Comparison of ENCODE assay signal across 14 mouse cellular contexts in genomic region chr1:79637768-79638167, GRCm38 (mm10). TPM values are rescaled to one million over a fixed set of nuclear protein-coding genes. Genes with fewer than 3 reads are reported as not detected.
"Had no signal": no experiment of that assay in that cellular context is flagged by ENCODE, and none has a peak within 500 bp of the region (broad histone marks: within the 10 kb centered on the region; RNA-seq: fewer than 3 reads in every experiment).

No protein-coding gene starts in this region.

- H3K4me2 ChIP-seq: intestine, embryonic 15.5 days; kidney, embryonic 15.5 days; liver, embryonic 11.5 days; midbrain, embryonic 11.5 days; midbrain, embryonic 15.5 days; neural tube, embryonic 12.5 days had no signal

- H3K4me1 ChIP-seq: intestine, embryonic 15.5 days; kidney, embryonic 15.5 days; neural tube, embryonic 12.5 days had no signal

- H3K36me3 ChIP-seq: intestine, embryonic 15.5 days; kidney, embryonic 15.5 days; limb, embryonic 10.5 days; midbrain, embryonic 15.5 days; neural tube, embryonic 12.5 days had no signal

- H3K4me3 ChIP-seq: intestine, embryonic 15.5 days; kidney, embryonic 15.5 days; left cerebral cortex, adult 2 months; limb, embryonic 10.5 days; megakaryocyte, embryonic 14.5 days; midbrain, embryonic 15.5 days; neural tube, embryonic 12.5 days had no signal

- H3K9ac ChIP-seq: intestine, embryonic 15.5 days; kidney, embryonic 15.5 days; midbrain, embryonic 15.5 days; neural tube, embryonic 12.5 days had no signal

- H3K27me3 ChIP-seq: intestine, embryonic 15.5 days; kidney, embryonic 15.5 days; megakaryocyte, embryonic 14.5 days; midbrain, embryonic 15.5 days; neural tube, embryonic 12.5 days had no signal

- H3K9me3 ChIP-seq: intestine, embryonic 15.5 days; kidney, embryonic 15.5 days; limb, embryonic 10.5 days; megakaryocyte, embryonic 14.5 days; midbrain, embryonic 15.5 days; neural tube, embryonic 12.5 days had no signal

- DNase-seq: kidney, adult 2 months; kidney, postnatal 14 days; spleen, adult 18-20 months; thymus, postnatal 36 days had no signal

- ATAC-seq: intestine, embryonic 15.5 days; midbrain, embryonic 15.5 days had no signal

- H3K27ac ChIP-seq: intestine, embryonic 15.5 days; kidney, embryonic 15.5 days; left cerebral cortex, adult 2 months; limb, embryonic 10.5 days; macrophage; midbrain, embryonic 15.5 days; neural tube, embryonic 12.5 days had no signal

RNA-seq across cellular contexts. Expression of gene Ap1s3, which starts 34.0 kb away (rescaled TPM):
- polyA plus RNA-seq: neural tube, embryonic 12.5 days had no signal
